Mouse (Mus musculus) heart, postnatal 4 days (tissue): ENCODE measurements around the gene Olfr458. TPM values are rescaled to one million over a fixed set of nuclear protein-coding genes. Genes with fewer than 3 reads are reported as not detected.
"Not testable (repeated sequence)": the region's sequence is repeated elsewhere in the genome, so short reads cannot be mapped to it uniquely, and the experiment has no call there.

Experiments
- DNase-seq: peaks from one replicate; pipeline ENCODE4 v3.0.0; 2021
- total RNA-seq, 2 experiments: library from RNA; stranded (reverse); gene quantifications; 2 replicates each; pipeline ENCODE4 v1.2.3; 2021

Olfr458 gene
- not detected for total RNA-seq

GRCm38 (mm10) chr6:42465096-42465495, at the start of gene Olfr458:
TSS of gene Olfr458 (minus strand) at chr6:42465196.
- DNase-seq: no peak

GRCm38 (mm10) chr6:42513461-42513860, 48.5 kb upstream of the Olfr458 start:
- DNase-seq: no peak

GRCm38 (mm10) chr6:42509311-42509710, 44.3 kb upstream of the Olfr458 start:
- no peak for DNase-seq

- DNase-seq: peak; percentile 40
These were observed 38.5 kb upstream of the Olfr458 start for GRCm38 (mm10) chr6:42503478-42503877.

- DNase-seq: no peak
These were observed 24.7 kb upstream of the Olfr458 start for GRCm38 (mm10) chr6:42489731-42490130.

- DNase-seq: no peak
These were observed 22.1 kb upstream of the Olfr458 start, which contains the start of gene Olfr456 for GRCm38 (mm10) chr6:42487114-42487513. TSS of gene Olfr456 (minus strand) at chr6:42487214.

GRCm38 (mm10) chr6:42484633-42485032, 19.6 kb upstream of the Olfr458 start:
- DNase-seq: no peak

GRCm38 (mm10) chr6:42476235-42476634, 11.2 kb upstream of the Olfr458 start, which contains the start of gene Olfr457:
TSS of gene Olfr457 (minus strand) at chr6:42476335.
- DNase-seq: no peak

- DNase-seq: not testable (repeated sequence)
These were observed 6.3 kb upstream of the Olfr458 start for GRCm38 (mm10) chr6:42471298-42471697.

- no peak for DNase-seq
These were observed 5.5 kb upstream of the Olfr458 start for GRCm38 (mm10) chr6:42470542-42470941.

GRCm38 (mm10) chr6:42447381-42447780, 17.6 kb downstream of the Olfr458 start:
- DNase-seq: no peak

- no peak for DNase-seq
These were observed 20.5 kb downstream of the Olfr458 start for GRCm38 (mm10) chr6:42444491-42444890.

- DNase-seq: no peak
These were observed 23.6 kb downstream of the Olfr458 start for GRCm38 (mm10) chr6:42441395-42441794.

- DNase-seq: no peak
These were observed 29.5 kb downstream of the Olfr458 start for GRCm38 (mm10) chr6:42435490-42435889.

GRCm38 (mm10) chr6:42434446-42434845, 30.6 kb downstream of the Olfr458 start, which contains the start of gene Tas2r126:
TSS of gene Tas2r126 (plus strand) at chr6:42434535.
- DNase-seq: peak; percentile 7

- peak; percentile 10 for DNase-seq
These were observed 31.4 kb downstream of the Olfr458 start for GRCm38 (mm10) chr6:42433554-42433953.

GRCm38 (mm10) chr6:42426337-42426736, 38.7 kb downstream of the Olfr458 start:
- DNase-seq: no peak

- DNase-seq: no peak
These were observed 40.5 kb downstream of the Olfr458 start for GRCm38 (mm10) chr6:42424472-42424871.

GRCm38 (mm10) chr6:42421439-42421838, 43.6 kb downstream of the Olfr458 start:
- no peak for DNase-seq

- no peak for DNase-seq
These were observed 45.6 kb downstream of the Olfr458 start for GRCm38 (mm10) chr6:42419443-42419842.

Other genes with a start within 250 kb of the Olfr458 start
- not detected for gene Tas2r144, start 249.9 kb downstream of the Olfr458 start, total RNA-seq
- 10 to 100 TPM; 28.7 to 29.3 TPM for gene Gstk1, start 219.3 kb downstream of the Olfr458 start, total RNA-seq
- under 1 TPM in 1 of 2 experiments, not detected in 1; 0.38 TPM for gene Tmem139, start 203.2 kb downstream of the Olfr458 start, total RNA-seq
- gene Casp2, start 200.2 kb downstream of the Olfr458 start, total RNA-seq: 10 to 100 TPM; 33.6 to 34.3 TPM
- gene Clcn1, start 178.5 kb downstream of the Olfr458 start, total RNA-seq: 1 to 10 TPM; 1.9 to 3.0 TPM
- gene Fam131b, start 140.6 kb downstream of the Olfr458 start, total RNA-seq: 1 to 10 TPM; 1.6 to 1.7 TPM
- 100 to 1,000 TPM; 161 to 166 TPM for gene Zyx, start 115.6 kb downstream of the Olfr458 start, total RNA-seq
- under 1 TPM; 0.52 to 0.70 TPM for gene Epha1, start 91.9 kb downstream of the Olfr458 start, total RNA-seq
- under 1 TPM in 1 of 2 experiments, not detected in 1; 0.41 TPM for gene Tas2r143, start 65.0 kb downstream of the Olfr458 start, total RNA-seq
- under 1 TPM; 0.24 to 0.25 TPM for gene Tas2r135, start 59.8 kb downstream of the Olfr458 start, total RNA-seq
- gene Tas2r126, start 30.7 kb downstream of the Olfr458 start, total RNA-seq: not detected
- not detected for gene Olfr457, start 11.1 kb upstream of the Olfr458 start, total RNA-seq
- gene Olfr456, start 22.0 kb upstream of the Olfr458 start, total RNA-seq: not detected
- not detected for gene Olfr455, start 82.4 kb upstream of the Olfr458 start, total RNA-seq
- gene Tcaf3, start 132.5 kb upstream of the Olfr458 start, total RNA-seq: not detected
- gene Tcaf2, start 180.1 kb upstream of the Olfr458 start, total RNA-seq: 1 to 10 TPM; 4.2 to 5.3 TPM
- gene Tcaf1, start 244.9 kb upstream of the Olfr458 start, total RNA-seq: 10 to 100 TPM; 36.6 to 38.4 TPM